Mouse (Mus musculus) brain, adult 10 weeks (tissue): ENCODE data around the gene Dytn. TPM values are rescaled to one million over a fixed set of nuclear protein-coding genes. Genes with fewer than 3 reads are reported as not detected.

Experiments used
- polyA plus RNA-seq: library from polyadenylated mRNA; stranded (reverse); fragments of 350-450 nt; fragmentation: Illumina TruSeq; extraction: RNeasy Lipid Tissue Mini Kit (QIAGEN cat#74804); gene quantifications from one replicate; pipeline ENCODE4 v1.2.3, GENCODE M21; 2015; ENCODE audit warnings: low read depth, low replicate concordance

The Dytn gene
- polyA plus RNA-seq, result not detected

DNA sequence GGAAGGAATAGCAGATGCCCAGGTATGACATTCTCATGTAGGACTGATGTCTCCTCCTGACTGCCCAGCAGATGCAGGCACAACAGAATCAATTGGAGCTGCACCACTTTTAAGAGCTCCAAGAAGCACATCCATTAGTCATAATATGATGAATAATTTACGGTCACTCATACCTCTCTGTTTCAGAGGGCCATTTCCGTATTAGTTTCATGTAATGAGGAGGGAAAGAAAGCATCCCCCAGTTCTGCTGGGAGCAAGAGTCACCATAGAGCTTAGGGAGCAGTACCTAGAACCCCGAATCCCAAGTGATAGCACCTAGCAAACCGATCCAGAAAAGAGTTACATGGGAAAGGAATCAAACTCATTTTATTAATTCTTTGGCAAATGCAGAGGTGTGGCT, at the start of gene Dytn:
Gene Dytn, minus strand, starts transcription at position 101 of the 400 bp plus-strand sequence.

DNA sequence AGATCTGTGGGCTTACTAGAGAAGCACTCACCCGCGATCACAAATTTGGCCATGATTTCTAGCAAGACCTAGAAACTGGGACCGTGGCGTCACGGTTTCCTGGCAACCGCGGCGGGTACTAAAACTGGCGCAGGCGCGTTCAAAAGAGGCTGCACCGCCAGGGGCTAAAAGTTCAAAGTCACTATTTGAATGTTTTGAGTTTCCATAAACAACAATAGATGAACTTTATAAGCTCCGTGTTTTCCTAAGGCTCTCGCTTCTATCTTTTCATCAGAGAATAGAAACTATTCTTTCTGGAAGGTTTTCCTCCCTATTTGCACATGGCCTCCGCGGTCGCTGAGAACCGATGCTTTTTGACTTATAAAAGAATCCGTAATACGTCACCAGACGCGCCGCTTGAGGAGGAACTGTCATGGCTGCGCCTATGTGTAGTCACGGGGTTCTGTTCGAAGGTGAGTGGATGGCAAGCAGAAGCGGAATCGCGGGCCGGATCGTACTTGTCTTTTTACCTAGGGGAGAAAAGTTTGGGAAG, 43.6 kb upstream of the Dytn start, which contains the start of the genes Mdh1b and Fastkd2:
Gene Mdh1b, minus strand, starts transcription at position 79 of the 532 bp plus-strand sequence.
Gene Fastkd2, plus strand, starts transcription at position 375 of the 532 bp plus-strand sequence.

DNA sequence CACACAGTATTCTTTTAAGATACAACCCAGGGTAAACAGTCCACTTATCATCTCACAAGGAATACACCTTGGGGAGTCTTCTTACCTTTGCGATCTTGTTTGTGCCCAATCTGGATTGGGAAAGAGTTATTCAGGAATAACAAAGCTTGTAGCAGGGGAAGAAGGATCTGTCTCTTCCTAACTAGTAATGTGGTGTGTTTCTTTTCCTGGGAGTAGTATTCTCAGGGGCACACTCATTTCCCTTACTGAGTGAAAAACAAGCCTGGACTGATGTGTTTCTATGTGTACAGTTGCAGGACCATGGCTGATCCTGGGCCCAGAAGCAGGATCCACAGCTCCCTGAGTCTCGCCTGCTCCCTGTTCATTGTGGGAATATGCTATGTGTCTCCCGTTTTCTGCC, 71.1 kb downstream of the Dytn start, which contains the start of gene Gm39653:
Gene Gm39653, plus strand, starts transcription at position 301 of the 400 bp plus-strand sequence.

Other genes starting within 250 kb of the Dytn start
- gene Adam23, start 241.0 kb downstream of the Dytn start, polyA plus RNA-seq, result 79.0 TPM
- 0.58 TPM for gene Gm39653, start 71.0 kb downstream of the Dytn start, polyA plus RNA-seq
- gene Mdh1b, start 43.4 kb upstream of the Dytn start, polyA plus RNA-seq, result 1.9 TPM
- 22.6 TPM for gene Fastkd2, start 43.7 kb upstream of the Dytn start, polyA plus RNA-seq
- 0.25 TPM for gene 4933402D24Rik, start 82.3 kb upstream of the Dytn start, polyA plus RNA-seq